In the genomic region with DNA sequence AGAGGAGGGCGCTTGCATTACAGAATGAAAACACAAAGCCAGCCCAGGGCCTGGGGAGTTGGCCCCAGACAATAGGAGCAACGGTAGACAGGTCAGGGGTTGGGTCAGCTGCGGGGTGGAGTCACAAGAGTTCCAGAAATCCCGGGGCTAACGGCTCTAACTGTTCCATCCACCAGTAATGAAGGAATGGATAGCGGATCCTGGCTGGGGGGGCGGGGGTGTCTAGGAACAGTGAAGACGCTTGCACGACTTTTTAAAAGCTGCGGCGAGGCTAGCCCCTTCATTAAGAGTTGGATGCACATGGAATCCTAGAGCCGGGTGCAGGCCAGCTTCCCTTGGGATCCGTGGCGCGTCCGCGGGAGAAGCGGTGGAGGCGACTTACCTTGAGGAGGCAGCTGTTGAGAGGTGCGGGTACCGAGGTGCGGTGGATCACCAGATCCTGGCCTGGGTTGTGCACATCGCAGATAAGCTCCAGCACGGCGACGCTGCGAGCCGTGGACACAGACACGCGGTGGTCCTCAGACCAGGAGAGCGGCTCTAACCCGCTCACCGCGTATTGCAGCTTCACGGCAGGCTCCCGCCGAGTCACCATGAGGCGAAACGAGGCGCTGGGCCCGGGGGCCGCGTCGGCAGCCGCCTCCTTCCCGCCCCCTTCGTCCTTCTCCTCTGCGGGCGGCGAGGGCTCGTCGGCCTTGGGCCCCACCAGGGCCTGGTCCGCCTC, we compare ENCODE assay signal across 7 mouse cellular contexts. TPM values are rescaled to one million over a fixed set of nuclear protein-coding genes. Genes with fewer than 3 reads are reported as not detected.
DNase-seq lines count a peak whose midpoint lies in the region; ATAC-seq and TF ChIP-seq lines count a peak whose summit lies in the region.

No protein-coding gene starts in this region.

- peaks cover 6% of the 10 kb centered on the region for H3K36me3 ChIP-seq in thymus, adult 2 months (ENCODE audit: control insufficient read depth, insufficient read depth, low read length)
- peaks cover 5% of the 10 kb centered on the region for H3K36me3 ChIP-seq in heart, embryonic 15.5 days
- peaks cover 14% of the 10 kb centered on the region for H3K36me3 ChIP-seq in limb, embryonic 12.5 days
- H3K36me3 ChIP-seq in midbrain, embryonic 15.5 days (replicated peaks), result peaks cover 6% of the 10 kb centered on the region; the same call in 1 of the 2 replicates

- H3K9ac ChIP-seq in heart, embryonic 15.5 days, result peak overlapping the region; percentile 97
- H3K9ac ChIP-seq in limb, embryonic 12.5 days (replicated peaks), result peak overlapping the region; percentile 89
- peak overlapping the region; percentile 70 for H3K9ac ChIP-seq in midbrain, embryonic 15.5 days

- no peak for TF ChIP-seq POLR2A in thymus, adult 2 months (IDR thresholded peaks at IDR 0.05; ENCODE audit: control insufficient read depth, extremely low read depth, insufficient read depth, low read length, poor library complexity)

- H3K27ac ChIP-seq in thymus, adult 2 months (ENCODE audit: control insufficient read depth, insufficient read depth, low read length), result no peak overlapping the region
- peak overlapping the region; percentile 81 for H3K27ac ChIP-seq in heart, embryonic 15.5 days
- peak overlapping the region; percentile 86 for H3K27ac ChIP-seq in limb, embryonic 12.5 days
- H3K27ac ChIP-seq in midbrain, embryonic 15.5 days, result peak overlapping the region; percentile 87

- H3K4me2 ChIP-seq in heart, embryonic 15.5 days, result peak overlapping the region; percentile 85
- peak overlapping the region; percentile 93 for H3K4me2 ChIP-seq in limb, embryonic 12.5 days
- H3K4me2 ChIP-seq in midbrain, embryonic 15.5 days, result peak overlapping the region; percentile 86

- H3K9me3 ChIP-seq in heart, embryonic 15.5 days (replicated peaks), result no peaks in the 10 kb centered on the region
- H3K9me3 ChIP-seq in limb, embryonic 12.5 days, result no peaks in the 10 kb centered on the region
- no peaks in the 10 kb centered on the region for H3K9me3 ChIP-seq in midbrain, embryonic 15.5 days

- no peaks in the 10 kb centered on the region for H3K27me3 ChIP-seq in thymus, adult 2 months (ENCODE audit: control insufficient read depth, insufficient read depth, low read length)
- H3K27me3 ChIP-seq in heart, embryonic 15.5 days, result no peaks in the 10 kb centered on the region
- H3K27me3 ChIP-seq in limb, embryonic 12.5 days, result no peaks in the 10 kb centered on the region
- H3K27me3 ChIP-seq in midbrain, embryonic 15.5 days (replicated peaks), result no peaks in the 10 kb centered on the region

- peaks cover 5% of the 10 kb centered on the region; the same call in 1 of the 2 replicates for H3K4me1 ChIP-seq in thymus, adult 2 months (replicated peaks; ENCODE audit: control insufficient read depth, insufficient read depth, low read length)
- H3K4me1 ChIP-seq in heart, embryonic 15.5 days (replicated peaks), result peaks cover 42% of the 10 kb centered on the region
- H3K4me1 ChIP-seq in limb, embryonic 12.5 days (replicated peaks), result peaks cover 32% of the 10 kb centered on the region
- peaks cover 53% of the 10 kb centered on the region for H3K4me1 ChIP-seq in midbrain, embryonic 15.5 days

- peak overlapping the region; percentile 91 for H3K4me3 ChIP-seq in thymus, adult 2 months (ENCODE audit: control insufficient read depth, insufficient read depth, low read length)
- H3K4me3 ChIP-seq in heart, embryonic 15.5 days, result peak overlapping the region; percentile 63
- peak overlapping the region; percentile 95 for H3K4me3 ChIP-seq in limb, embryonic 12.5 days (replicated peaks)
- H3K4me3 ChIP-seq in midbrain, embryonic 15.5 days, result peak overlapping the region; percentile 84

- peak; percentile 49 for ATAC-seq in heart, embryonic 15.5 days (replicated peaks; ENCODE audit: insufficient number of reproducible peaks, insufficient read depth, low FRiP score, low read depth)
- peak; percentile 46; the same call in 1 of the 2 replicates for ATAC-seq in limb, embryonic 12.5 days (ENCODE audit: insufficient number of reproducible peaks, insufficient read depth, low FRiP score, low TSS enrichment, low read depth)
- ATAC-seq in midbrain, embryonic 15.5 days (replicated peaks), result peak; percentile 68

- no peak for DNase-seq in thymus, adult 2 months
- no peak for DNase-seq in thymus, postnatal 14 days
- DNase-seq in embryo, embryonic 10 days (ENCODE audit: low spot score), result peak; percentile 61
- DNase-seq in adrenal gland, adult 2 months, result no peak

- no peak for TF ChIP-seq CTCF in thymus, adult 2 months (IDR thresholded peaks at IDR 0.05; ENCODE audit: borderline replicate concordance, control insufficient read depth, extremely low read depth, insufficient read depth, low read length, poor library complexity)

- under 1% methylated on average over 53 of the region's 53 CpGs for WGBS in thymus, adult 2 months
- WGBS in heart, embryonic 15.5 days, result under 1% methylated on average over 53 of the region's 53 CpGs
- under 1% methylated on average over 53 of the region's 53 CpGs for WGBS in limb, embryonic 12.5 days
- WGBS in midbrain, embryonic 15.5 days, result under 1% methylated on average over 53 of the region's 53 CpGs

RNA-seq across cellular contexts. Expression of gene Gtf3c4, which starts 0.5 kb away (rescaled TPM):
- 15.3 and 20.6 TPM in 2 replicates for polyA plus RNA-seq in thymus, adult 2 months (2012; rRNA removed)
- polyA plus RNA-seq in heart, embryonic 15.5 days (2015; fragmentation: Nextera tagmentation; extraction: Ambion mirVana), result 6.9 and 8.9 TPM in 2 replicates
- 29.2 and 30.5 TPM in 2 replicates for polyA plus RNA-seq in limb, embryonic 12.5 days (2016; fragmentation: Nextera tagmentation; extraction: Ambion mirVana)
- 22.7 and 22.8 TPM in 2 replicates for polyA plus RNA-seq in midbrain, embryonic 15.5 days (2015; fragmentation: Nextera tagmentation; extraction: Ambion mirVana)
- 10 to 100 TPM; 27.5 to 29.6 TPM for total RNA-seq in adrenal gland, adult 2 months (2021)
- 5.9 and 9.6 TPM in 2 replicates for polyA plus RNA-seq in adrenal gland, adult 2 months (2012; rRNA removed)

RNA-seq across cellular contexts. Expression of gene Ddx31, which starts 0.5 kb away (rescaled TPM):
- polyA plus RNA-seq in thymus, adult 2 months (2012; rRNA removed), result 10.0 and 10.5 TPM in 2 replicates
- 6.8 and 9.3 TPM in 2 replicates for polyA plus RNA-seq in heart, embryonic 15.5 days (2015; fragmentation: Nextera tagmentation; extraction: Ambion mirVana)
- polyA plus RNA-seq in limb, embryonic 12.5 days (2016; fragmentation: Nextera tagmentation; extraction: Ambion mirVana), result 18.5 and 20.2 TPM in 2 replicates
- polyA plus RNA-seq in midbrain, embryonic 15.5 days (2015; fragmentation: Nextera tagmentation; extraction: Ambion mirVana), result 14.9 TPM in 2 replicates
- 10 to 100 TPM; 10.1 to 10.6 TPM for total RNA-seq in adrenal gland, adult 2 months (2021)
- 3.5 and 6.3 TPM in 2 replicates for polyA plus RNA-seq in adrenal gland, adult 2 months (2012; rRNA removed)
